ENCODE assay signal across 8 mouse cellular contexts in the genomic region with DNA sequence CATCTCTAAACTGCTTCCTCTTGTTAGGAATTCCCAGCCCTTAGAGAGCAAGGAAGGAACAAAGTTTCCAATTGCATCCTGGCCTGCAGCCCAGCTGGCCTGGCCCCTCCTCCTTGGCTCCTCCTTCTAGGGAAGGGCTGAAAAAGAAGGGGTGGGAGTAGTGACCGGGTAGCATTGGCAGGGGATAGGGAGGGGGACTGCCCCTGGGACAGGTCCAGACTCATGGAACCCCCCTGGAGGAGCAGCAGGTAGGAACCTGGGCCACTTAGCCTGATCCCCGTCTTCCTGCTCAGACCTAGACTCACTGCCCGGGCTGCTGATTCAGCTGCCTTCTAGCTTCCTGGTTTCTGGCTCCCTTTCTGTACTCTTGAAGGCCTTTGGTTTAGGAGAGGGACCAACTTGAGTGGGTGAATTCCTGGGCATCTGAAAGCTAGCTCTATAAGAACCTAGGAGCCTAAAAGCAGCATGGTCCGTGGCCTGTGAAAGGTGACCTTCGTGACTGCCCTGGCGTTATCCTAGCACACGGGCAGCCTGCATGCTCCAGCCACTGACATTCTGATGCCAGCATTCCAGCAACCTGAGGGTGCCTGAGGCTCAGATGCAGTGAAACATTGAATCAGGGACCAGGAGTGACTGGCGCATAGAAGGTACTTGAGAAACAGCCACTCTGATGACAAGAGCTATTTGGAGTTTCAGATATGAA. TPM values are rescaled to one million over a fixed set of nuclear protein-coding genes. Genes with fewer than 3 reads are reported as not detected.
DNase-seq lines count a peak whose midpoint lies in the region; ATAC-seq and TF ChIP-seq lines count a peak whose summit lies in the region.

No protein-coding gene starts in this region.

- TF ChIP-seq CTCF in forebrain, postnatal 0 days (IDR thresholded peaks at IDR 0.05; ENCODE audit: low read depth), result no peak

- peak; percentile 23 to 38 for DNase-seq in adrenal gland, adult 18-20 months (ENCODE audit: low spot score in 2 of 2)
- no peak for DNase-seq in forebrain, postnatal 0 days
- peak; percentile 16 for DNase-seq in liver
- no peak for DNase-seq in frontal cortex, postnatal 10 days (ENCODE audit: low spot score in 2 of 2)
- no peak for DNase-seq in natural killer cell, adult 2 months (ENCODE audit: low spot score in 2 of 2)

- ATAC-seq in forebrain, postnatal 0 days, result 0 out of 2 replicates have a peak, but pooled peaks have one; percentile 27
- ATAC-seq in hindbrain, embryonic 13.5 days (ENCODE audit: low FRiP score), result peak; percentile 59; the same call in 1 of the 2 replicates
- ATAC-seq in neural tube, embryonic 14.5 days (ENCODE audit: low read depth), result peak; percentile 72; the same call in 1 of the 2 replicates

- H3K4me2 ChIP-seq in forebrain, postnatal 0 days (ENCODE audit: low read depth), result peak overlapping the region; percentile 19; the same call in 1 of the 2 replicates
- peak overlapping the region; percentile 20; the same call in 1 of the 2 replicates for H3K4me2 ChIP-seq in hindbrain, embryonic 13.5 days
- peak overlapping the region; percentile 11; the same call in 1 of the 2 replicates for H3K4me2 ChIP-seq in neural tube, embryonic 14.5 days (ENCODE audit: low read depth, low read length)

- H3K4me1 ChIP-seq in brown adipose tissue, adult 24 weeks (ENCODE audit: control insufficient read depth, insufficient read depth, insufficient read length, low read length), result peaks cover 3% of the 10 kb centered on the region
- H3K4me1 ChIP-seq in forebrain, postnatal 0 days (ENCODE audit: insufficient read depth), result no peaks in the 10 kb centered on the region
- H3K4me1 ChIP-seq in hindbrain, embryonic 13.5 days (replicated peaks), result no peaks in the 10 kb centered on the region
- no peaks in the 10 kb centered on the region for H3K4me1 ChIP-seq in neural tube, embryonic 14.5 days (ENCODE audit: control insufficient read depth, insufficient read depth, low read length)

- WGBS in forebrain, postnatal 0 days, result 51% methylated on average over 8 of the region's 8 CpGs
- WGBS in hindbrain, embryonic 13.5 days, result 56% methylated on average over 8 of the region's 8 CpGs
- 55% methylated on average over 8 of the region's 8 CpGs for WGBS in neural tube, embryonic 14.5 days

- H3K9me3 ChIP-seq in forebrain, postnatal 0 days (ENCODE audit: low read length), result no peaks in the 10 kb centered on the region
- no peaks in the 10 kb centered on the region for H3K9me3 ChIP-seq in hindbrain, embryonic 13.5 days
- no peaks in the 10 kb centered on the region for H3K9me3 ChIP-seq in neural tube, embryonic 14.5 days (ENCODE audit: control insufficient read depth, low read length)

- no peak overlapping the region for H3K9ac ChIP-seq in forebrain, postnatal 0 days
- H3K9ac ChIP-seq in hindbrain, embryonic 13.5 days, result no peak overlapping the region
- H3K9ac ChIP-seq in neural tube, embryonic 14.5 days (replicated peaks; ENCODE audit: low read depth, low read length), result no peak overlapping the region

- peak overlapping the region; percentile 72 for H3K4me3 ChIP-seq in brown adipose tissue, adult 24 weeks (ENCODE audit: insufficient read depth, low read depth, low read length)
- H3K4me3 ChIP-seq in forebrain, postnatal 0 days (ENCODE audit: low read depth, low read length), result no peak overlapping the region
- H3K4me3 ChIP-seq in hindbrain, embryonic 13.5 days, result 0 out of 2 replicates have a peak overlapping the region, but pooled peaks have one; percentile 14
- H3K4me3 ChIP-seq in neural tube, embryonic 14.5 days (ENCODE audit: low read depth, low read length), result no peak overlapping the region

- H3K36me3 ChIP-seq in forebrain, postnatal 0 days (ENCODE audit: insufficient read depth), result no peaks in the 10 kb centered on the region
- no peaks in the 10 kb centered on the region for H3K36me3 ChIP-seq in hindbrain, embryonic 13.5 days
- H3K36me3 ChIP-seq in neural tube, embryonic 14.5 days (ENCODE audit: control insufficient read depth, insufficient read depth, low read length), result no peaks in the 10 kb centered on the region

- peak overlapping the region; percentile 82 for H3K27ac ChIP-seq in brown adipose tissue, adult 24 weeks (replicated peaks; ENCODE audit: low read depth, low read length)
- no peak overlapping the region for H3K27ac ChIP-seq in forebrain, postnatal 0 days (ENCODE audit: low read depth, low read length)
- no peak overlapping the region for H3K27ac ChIP-seq in hindbrain, embryonic 13.5 days
- H3K27ac ChIP-seq in neural tube, embryonic 14.5 days (ENCODE audit: low read depth, low read length), result no peak overlapping the region

- H3K27me3 ChIP-seq in forebrain, postnatal 0 days (ENCODE audit: insufficient read depth, low read length), result no peaks in the 10 kb centered on the region
- H3K27me3 ChIP-seq in hindbrain, embryonic 13.5 days, result peaks cover 78% of the 10 kb centered on the region
- H3K27me3 ChIP-seq in neural tube, embryonic 14.5 days (ENCODE audit: control insufficient read depth, insufficient read depth, low read length), result peaks cover 6% of the 10 kb centered on the region

RNA-seq across cellular contexts. Expression of a gene that starts 34.9 kb away (rescaled TPM):
- 10 to 100 TPM; 28.8 to 37.8 TPM for total RNA-seq in adrenal gland, adult 18-20 months (2021)
- 36.4 and 55.1 TPM in 2 replicates for polyA plus RNA-seq in brown adipose tissue, adult 24 weeks (2012; ENCODE audit: insufficient read depth, insufficient read length, missing spikeins)
- 15.9 and 23.2 TPM in 2 replicates for total RNA-seq in forebrain, postnatal 0 days (2014; rRNA removed)
- polyA plus RNA-seq in forebrain, postnatal 0 days (2015; fragmentation: Nextera tagmentation; extraction: Ambion mirVana), result 6.8 and 7.5 TPM in 2 replicates
- polyA plus RNA-seq in hindbrain, embryonic 13.5 days (2015; fragmentation: Nextera tagmentation; extraction: Ambion mirVana), result 4.4 and 5.6 TPM in 2 replicates
- 10.5 and 10.7 TPM in 2 replicates for polyA plus RNA-seq in neural tube, embryonic 14.5 days (2014; fragmentation: Nextera tagmentation; extraction: Ambion mirVana)

RNA-seq across cellular contexts. Expression of a gene that starts 53.8 kb away (rescaled TPM):
- 10 to 100 TPM; 59.1 to 94.0 TPM for total RNA-seq in adrenal gland, adult 18-20 months (2021)
- 25.2 and 33.0 TPM in 2 replicates for polyA plus RNA-seq in brown adipose tissue, adult 24 weeks (2012; ENCODE audit: insufficient read depth, insufficient read length, missing spikeins)
- 47.2 and 56.0 TPM in 2 replicates for total RNA-seq in forebrain, postnatal 0 days (2014; rRNA removed)
- 18.1 and 19.5 TPM in 2 replicates for polyA plus RNA-seq in forebrain, postnatal 0 days (2015; fragmentation: Nextera tagmentation; extraction: Ambion mirVana)
- 35.2 and 36.0 TPM in 2 replicates for polyA plus RNA-seq in hindbrain, embryonic 13.5 days (2015; fragmentation: Nextera tagmentation; extraction: Ambion mirVana)
- polyA plus RNA-seq in neural tube, embryonic 14.5 days (2014; fragmentation: Nextera tagmentation; extraction: Ambion mirVana), result 26.5 and 35.5 TPM in 2 replicates

Comparison
In these comparisons a context has a peak if more than half of its experiments do, and no peak if none do; other contexts are left out.
1. DNase-seq: peak in adrenal gland, adult 18-20 months (2 of 2) and liver (single experiment); none in forebrain, postnatal 0 days (single experiment), frontal cortex, postnatal 10 days (0 of 2) and natural killer cell, adult 2 months (0 of 2).
2. H3K4me3 ChIP-seq: peak in brown adipose tissue, adult 24 weeks (single experiment) and hindbrain, embryonic 13.5 days (single experiment); none in forebrain, postnatal 0 days (single experiment) and neural tube, embryonic 14.5 days (single experiment).
3. Peak in every context shown above with its lines, with median percentiles within 50 percentile points of each other: ATAC-seq and H3K4me2 ChIP-seq.